Mouse (Mus musculus): Measurements from ENCODE around the gene Tdrd1.
"Not testable (repeated sequence)": the region's sequence is repeated elsewhere in the genome, so short reads cannot be mapped to it uniquely, and the experiment has no call there.

Gene Tdrd1

GRCm38 (mm10) chr19:56826047-56826631 is at the start of gene Tdrd1:
Gene Tdrd1 (plus strand): TSS chr19:56826209.
- peak; percentile 65 for DNase-seq (ENCODE audit: low spot score)

- peak; percentile 54 for DNase-seq (ENCODE audit: low spot score)
Observed at GRCm38 (mm10) chr19:56776719-56777382, 49.2 kb upstream of the Tdrd1 start.

- DNase-seq (ENCODE audit: low spot score): not testable (repeated sequence)
Observed at GRCm38 (mm10) chr19:56778532-56778931, 47.5 kb upstream of the Tdrd1 start.

GRCm38 (mm10) chr19:56787911-56788310 is 38.1 kb upstream of the Tdrd1 start:
- no peak for DNase-seq (ENCODE audit: low spot score)

- no peak for DNase-seq (ENCODE audit: low spot score)
Observed at GRCm38 (mm10) chr19:56788952-56789351, 37.1 kb upstream of the Tdrd1 start.

GRCm38 (mm10) chr19:56797376-56797775 is 28.6 kb upstream of the Tdrd1 start:
- DNase-seq (ENCODE audit: low spot score): no peak

- DNase-seq (ENCODE audit: low spot score): no peak
Observed at GRCm38 (mm10) chr19:56800226-56800625, 25.8 kb upstream of the Tdrd1 start.

- DNase-seq (ENCODE audit: low spot score): no peak
Observed at GRCm38 (mm10) chr19:56800930-56801655, 24.9 kb upstream of the Tdrd1 start.

- no peak for DNase-seq (ENCODE audit: low spot score)
Observed at GRCm38 (mm10) chr19:56801656-56802351, 24.2 kb upstream of the Tdrd1 start.

GRCm38 (mm10) chr19:56802352-56802746 is 23.7 kb upstream of the Tdrd1 start:
- DNase-seq (ENCODE audit: low spot score): no peak

GRCm38 (mm10) chr19:56805366-56805765 is 20.6 kb upstream of the Tdrd1 start:
- no peak for DNase-seq (ENCODE audit: low spot score)

- no peak for DNase-seq (ENCODE audit: low spot score)
Observed at GRCm38 (mm10) chr19:56807122-56807521, 18.9 kb upstream of the Tdrd1 start.

GRCm38 (mm10) chr19:56808771-56809170 is 17.2 kb upstream of the Tdrd1 start:
- DNase-seq (ENCODE audit: low spot score): no peak

GRCm38 (mm10) chr19:56810641-56811146 is 15.3 kb upstream of the Tdrd1 start:
- DNase-seq (ENCODE audit: low spot score): no peak

- peak; percentile 77 for DNase-seq (ENCODE audit: low spot score)
Observed at GRCm38 (mm10) chr19:56811590-56811989, 14.4 kb upstream of the Tdrd1 start.

GRCm38 (mm10) chr19:56813360-56813759 is 12.6 kb upstream of the Tdrd1 start:
- DNase-seq (ENCODE audit: low spot score): no peak

- DNase-seq (ENCODE audit: low spot score): peak; percentile 68
Observed at GRCm38 (mm10) chr19:56817851-56818526, 8.0 kb upstream of the Tdrd1 start.

GRCm38 (mm10) chr19:56821040-56821797 is 4.8 kb upstream of the Tdrd1 start:
- no peak for DNase-seq (ENCODE audit: low spot score)

- DNase-seq (ENCODE audit: low spot score): peak; percentile 98
Observed at GRCm38 (mm10) chr19:56821798-56822447, 4.1 kb upstream of the Tdrd1 start, which contains the start of gene Ccdc186. Gene Ccdc186 (minus strand): TSS chr19:56822190.

GRCm38 (mm10) chr19:56822448-56822836 is 3.6 kb upstream of the Tdrd1 start:
- peak; percentile 41 for DNase-seq (ENCODE audit: low spot score)
